Mouse (Mus musculus) megakaryocyte-erythroid progenitor cell, adult 5 weeks (primary cell): Measurements from ENCODE around the gene Rheb. TPM values are rescaled to one million over a fixed set of nuclear protein-coding genes. Genes with fewer than 3 reads are reported as not detected.

ENCODE experiments used
- polyA plus RNA-seq: library from polyadenylated mRNA; stranded (reverse); fragments of >175 nt; gene quantifications from 2 replicates; pipeline ENCODE4 v1.2.3, GENCODE M21; 2012

Gene Rheb
- 22.4 and 26.7 TPM in 2 replicates for polyA plus RNA-seq

DNA sequence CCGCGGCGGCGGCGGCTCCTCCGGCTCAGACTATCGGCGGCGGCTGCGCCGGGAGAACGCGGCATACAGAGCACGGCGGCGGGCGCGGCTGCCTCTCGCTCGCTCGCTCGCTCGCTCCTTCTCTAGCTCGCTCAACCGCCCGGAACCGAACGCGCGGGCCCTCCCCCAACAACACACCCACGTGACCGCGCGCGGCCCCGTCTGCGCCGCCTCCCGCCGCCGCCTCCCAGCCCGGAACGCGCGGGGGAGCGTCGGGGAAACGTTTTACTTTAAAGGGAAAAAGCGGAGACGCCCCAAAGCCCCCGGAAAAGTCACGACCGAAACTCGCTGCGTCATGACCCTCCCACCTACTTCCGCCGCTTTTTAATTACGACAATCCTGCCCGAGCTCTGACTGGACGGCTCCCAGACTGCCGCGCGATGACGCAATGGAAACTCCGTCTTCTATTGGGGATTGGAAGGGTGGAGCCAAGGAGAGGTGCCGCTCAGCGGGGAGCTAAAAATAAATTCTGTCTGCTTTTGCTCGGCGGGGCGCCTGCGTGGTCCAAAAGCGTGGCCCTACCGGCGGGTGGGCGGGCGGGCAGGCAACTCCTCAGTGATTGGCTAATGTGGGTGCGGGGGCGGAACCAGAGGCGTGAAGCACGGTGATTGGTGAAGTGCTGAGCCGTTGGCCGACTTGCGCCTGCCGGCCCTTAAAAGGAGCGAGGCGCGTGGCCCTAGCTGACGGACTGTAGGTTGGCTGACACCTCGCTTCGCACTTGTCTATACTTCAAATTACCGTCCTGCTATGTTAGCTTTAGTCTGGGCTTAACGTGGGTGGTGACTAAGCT, at the start of gene Rheb:
TSS of gene Rheb (minus strand) at position 351 of the 829 bp plus-strand sequence.

DNA sequence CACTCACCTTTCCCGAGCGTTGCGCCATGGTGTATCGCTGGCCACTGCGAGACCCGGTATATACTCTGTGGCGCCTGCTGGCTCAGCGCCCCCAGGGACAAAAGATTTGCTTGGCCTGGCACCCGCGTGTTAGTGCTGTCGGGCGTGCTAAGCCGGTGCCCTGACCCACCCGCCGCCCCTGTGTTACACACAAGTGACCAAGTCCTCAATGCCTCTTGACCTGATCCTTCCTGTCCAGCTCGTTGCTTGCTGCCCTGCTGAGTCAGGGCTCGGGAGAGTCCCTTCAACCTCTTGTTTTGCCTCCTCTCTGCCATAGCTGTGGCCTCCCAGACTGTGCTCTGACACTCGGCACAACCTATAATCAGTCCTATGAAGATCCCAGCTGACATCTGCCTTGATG, 84.6 kb downstream of the Rheb start, which contains the start of gene Crygn:
TSS of gene Crygn (minus strand) at position 193 of the 400 bp plus-strand sequence.

Other genes with a start within 250 kb of the Rheb start
- 0.12 and 0.13 TPM in 2 replicates for gene Smarcd3, start 218.2 kb downstream of the Rheb start, polyA plus RNA-seq
- gene Nub1, start 157.1 kb downstream of the Rheb start, polyA plus RNA-seq, result 28.5 and 29.5 TPM in 2 replicates
- gene Wdr86, start 111.9 kb downstream of the Rheb start, polyA plus RNA-seq, result 0.62 and 1.1 TPM in 2 replicates
- 1.5 and 6.2 TPM in 2 replicates for gene Crygn, start 84.6 kb downstream of the Rheb start, polyA plus RNA-seq